Mouse (Mus musculus) bone marrow macrophage, adult 2 months (primary cell): ENCODE results near the gene Il1rapl1. TPM values are rescaled to one million over a fixed set of nuclear protein-coding genes. Genes with fewer than 3 reads are reported as not detected.

Source experiments
- H3K27ac ChIP-seq: 2 replicates; pipeline ENCODE4 v1.5.1; 2012; ENCODE audit warnings: low read depth, low read length; ENCODE audit not compliant: insufficient read depth
- H3K4me1 ChIP-seq: 2 replicates; pipeline ENCODE4 v1.6.1; 2012; ENCODE audit warnings: low read length; ENCODE audit not compliant: control insufficient read depth, insufficient read depth
- H3K4me3 ChIP-seq: 2 replicates; pipeline ENCODE4 v1.5.1; 2012; ENCODE audit warnings: mild to moderate bottlenecking, low read length, moderate library complexity; ENCODE audit not compliant: insufficient read depth
- CTCF ChIP-seq: IDR thresholded peaks from 2 replicates; pipeline ENCODE4 v1.5.1; 2012; ENCODE audit warnings: low read depth, mild to moderate bottlenecking, low read length, moderate library complexity
- POLR2A ChIP-seq: IDR thresholded peaks from 2 replicates; pipeline ENCODE4 v1.6.1; 2012; ENCODE audit warnings: mild to moderate bottlenecking, low read depth, low read length, borderline replicate concordance
- polyA plus RNA-seq: library from polyadenylated mRNA; stranded (reverse); fragments of >200 nt; gene quantifications from 2 replicates; pipeline ENCODE4 v1.2.4, GENCODE M21; 2012; ENCODE audit not compliant: missing spikeins, insufficient read depth, insufficient read length

Gene Il1rapl1
- polyA plus RNA-seq, 1 experiment: not detected

GRCm38 (mm10) chrX:88089873-88090272 lies 25.6 kb downstream of the Il1rapl1 start:
- TF ChIP-seq POLR2A (no peak), CTCF (no peak)
- no peak overlapping the region for H3K27ac ChIP-seq
- H3K4me1 ChIP-seq: no peaks in the 10 kb centered on the region
- no peak overlapping the region for H3K4me3 ChIP-seq

- TF ChIP-seq POLR2A: no peak
- TF ChIP-seq CTCF: no peak
Measured at GRCm38 (mm10) chrX:88072741-88073419, 42.6 kb downstream of the Il1rapl1 start.

GRCm38 (mm10) chrX:88070368-88070767 lies 45.1 kb downstream of the Il1rapl1 start:
- no peak overlapping the region for H3K4me3 ChIP-seq
- no peaks in the 10 kb centered on the region for H3K4me1 ChIP-seq
- no peak overlapping the region for H3K27ac ChIP-seq
- no peak for TF ChIP-seq CTCF

More at GRCm38 (mm10) chrX:88072741-88073419, 42.6 kb downstream of the Il1rapl1 start:
- no peaks in the 10 kb centered on the region for H3K4me1 ChIP-seq
- H3K27ac ChIP-seq: no peak overlapping the region
- H3K4me3 ChIP-seq: no peak overlapping the region

- no peak overlapping the region for H3K27ac ChIP-seq
- no peak for TF ChIP-seq CTCF
- TF ChIP-seq POLR2A: no peak
- H3K4me1 ChIP-seq: no peaks in the 10 kb centered on the region
- H3K4me3 ChIP-seq: no peak overlapping the region
Measured at GRCm38 (mm10) chrX:88043556-88043955, 71.9 kb downstream of the Il1rapl1 start.

- no peak overlapping the region for H3K4me3 ChIP-seq
- no peak overlapping the region for H3K27ac ChIP-seq
- no peak for TF ChIP-seq POLR2A
- TF ChIP-seq CTCF: no peak
- H3K4me1 ChIP-seq: no peaks in the 10 kb centered on the region
Measured at GRCm38 (mm10) chrX:88038984-88039383, 76.5 kb downstream of the Il1rapl1 start.

- TF ChIP-seq POLR2A (no peak), CTCF (no peak)
- Histone ChIP-seq H3K27ac (no peak overlapping the region), H3K4me3 (no peak overlapping the region), H3K4me1 (no peaks in the 10 kb centered on the region)
Measured at GRCm38 (mm10) chrX:87897172-87897571, 218.3 kb downstream of the Il1rapl1 start.

- Histone ChIP-seq H3K4me1 (no peaks in the 10 kb centered on the region), H3K27ac (no peak overlapping the region), H3K4me3 (no peak overlapping the region)
- no peak for TF ChIP-seq CTCF
- TF ChIP-seq POLR2A: no peak
Measured at GRCm38 (mm10) chrX:87891916-87892315, 223.5 kb downstream of the Il1rapl1 start.

- Histone ChIP-seq H3K4me1 (no peaks in the 10 kb centered on the region), H3K27ac (no peak overlapping the region), H3K4me3 (no peak overlapping the region)
- no peak for TF ChIP-seq CTCF
- no peak for TF ChIP-seq POLR2A
Measured at GRCm38 (mm10) chrX:87854107-87854506, 261.3 kb downstream of the Il1rapl1 start.

- no peak for TF ChIP-seq POLR2A
- no peak for TF ChIP-seq CTCF
- H3K4me3 ChIP-seq: no peak overlapping the region
- no peak overlapping the region for H3K27ac ChIP-seq
- no peaks in the 10 kb centered on the region for H3K4me1 ChIP-seq
Measured at GRCm38 (mm10) chrX:87813884-87814283, 301.6 kb downstream of the Il1rapl1 start.

- Histone ChIP-seq H3K4me1 (no peaks in the 10 kb centered on the region), H3K27ac (no peak overlapping the region), H3K4me3 (no peak overlapping the region)
- TF ChIP-seq CTCF: no peak
- TF ChIP-seq POLR2A: no peak
Measured at GRCm38 (mm10) chrX:87807717-87808116, 307.7 kb downstream of the Il1rapl1 start.

- Histone ChIP-seq H3K27ac (no peak overlapping the region), H3K4me3 (no peak overlapping the region), H3K4me1 (no peaks in the 10 kb centered on the region)
- TF ChIP-seq POLR2A: no peak
- TF ChIP-seq CTCF: no peak
Measured at GRCm38 (mm10) chrX:87793011-87793410, 322.4 kb downstream of the Il1rapl1 start.
